Mouse (Mus musculus) right cerebral cortex, postnatal 36 days (tissue): ENCODE measurements around the gene Cdk18.

Source experiments
- DNase-seq, 2 experiments: peaks; one replicate each; pipeline ENCODE4 v3.0.0; 2022; ENCODE audit warnings: low spot score in 2 of 2, mixed read lengths in 1 of 2

Cdk18 gene

DNA sequence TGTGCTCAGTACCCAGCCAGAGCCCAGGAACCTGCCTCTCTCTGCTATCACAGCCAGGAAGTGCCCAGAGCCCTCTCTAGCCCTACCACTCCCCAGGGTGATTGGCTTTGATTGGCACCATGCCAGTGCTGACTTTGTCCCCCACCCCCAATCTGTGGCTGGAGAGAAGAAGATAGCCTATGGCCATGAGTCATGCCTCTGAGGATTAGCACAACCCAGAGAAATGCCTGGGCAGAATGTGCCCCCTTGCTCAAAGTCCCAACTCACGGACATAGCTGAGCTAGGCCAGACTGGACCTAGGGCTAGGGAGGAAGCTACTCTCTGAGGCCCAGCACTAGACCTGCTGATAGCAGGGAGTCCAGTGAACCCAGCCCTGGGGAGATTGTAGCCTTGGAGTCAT, 10.7 kb upstream of the Cdk18 start:
- DNase-seq, result no peak

DNA sequence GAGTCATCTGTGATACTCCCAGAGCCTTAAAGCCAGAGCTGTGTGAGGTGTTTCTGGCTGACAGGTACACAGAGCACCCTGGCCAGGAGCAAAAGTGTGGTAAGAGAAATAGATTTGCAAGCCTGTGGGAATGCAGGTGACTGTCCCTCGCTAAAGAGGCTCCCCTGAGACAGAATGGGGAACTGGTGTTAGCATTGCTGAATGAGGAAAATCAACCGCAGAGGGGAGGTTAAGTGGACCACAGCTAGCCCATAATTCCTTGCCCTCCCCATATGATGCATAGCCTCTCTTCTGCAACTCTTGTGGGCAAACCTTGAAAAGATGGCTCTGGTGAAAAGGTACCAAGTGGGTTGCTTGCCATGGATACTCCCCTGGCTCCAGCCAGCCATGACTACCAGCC, 9.9 kb upstream of the Cdk18 start:
- no peak for DNase-seq

DNA sequence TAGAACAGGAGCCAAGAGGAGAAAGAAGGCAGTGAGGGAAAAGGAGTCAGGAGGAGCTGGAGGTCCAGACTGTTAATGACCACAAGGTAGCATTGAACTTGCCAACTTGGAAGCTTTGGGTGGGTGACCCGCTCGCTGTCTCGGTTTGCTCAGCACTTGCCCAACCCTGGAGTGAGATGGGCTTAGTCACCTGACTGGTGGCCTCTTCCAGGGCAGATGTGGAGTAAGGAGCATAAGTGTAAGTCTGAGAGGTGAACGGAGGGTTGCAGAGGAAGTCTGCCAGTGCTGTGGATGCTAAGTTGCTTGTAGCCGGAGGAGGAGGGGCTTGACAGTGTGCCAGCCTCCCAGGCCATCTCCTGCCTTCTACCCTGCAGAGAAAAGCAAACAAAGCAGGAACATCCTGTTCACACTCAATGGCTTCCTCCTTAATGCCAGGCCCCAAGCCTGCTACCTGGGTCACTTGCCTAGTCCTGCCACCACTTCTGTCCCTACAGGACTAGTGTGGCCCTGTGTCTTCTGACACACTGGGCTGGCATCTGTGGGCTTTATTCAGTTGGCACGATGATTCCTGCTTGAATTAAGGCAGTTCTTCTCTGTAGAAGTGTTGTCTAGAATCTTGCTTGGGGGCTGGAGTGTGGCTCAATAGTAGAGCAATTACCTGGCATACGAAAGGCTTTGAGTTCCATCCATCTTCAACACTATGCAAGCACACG, 6.6 kb upstream of the Cdk18 start:
- no peak for DNase-seq

DNA sequence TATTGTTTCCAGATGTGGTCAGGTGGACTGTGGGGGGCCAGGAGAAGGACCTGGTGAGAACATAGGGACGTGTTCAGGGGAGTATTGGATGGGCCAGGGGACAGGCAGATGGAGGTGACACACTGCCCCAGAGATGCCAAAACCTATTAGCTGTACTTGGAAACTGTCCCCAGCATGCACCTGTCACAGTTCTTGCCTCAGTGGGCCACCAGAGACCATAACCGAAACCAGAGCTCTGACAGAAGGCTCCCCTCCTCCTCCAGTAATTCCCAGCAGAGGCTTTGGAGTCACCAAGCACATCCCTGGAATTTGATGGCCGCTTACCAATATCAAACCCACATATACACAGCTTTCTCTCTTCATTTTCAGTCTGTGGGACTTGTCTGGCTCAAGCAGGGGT, 5.4 kb upstream of the Cdk18 start:
- DNase-seq, result no peak

DNA sequence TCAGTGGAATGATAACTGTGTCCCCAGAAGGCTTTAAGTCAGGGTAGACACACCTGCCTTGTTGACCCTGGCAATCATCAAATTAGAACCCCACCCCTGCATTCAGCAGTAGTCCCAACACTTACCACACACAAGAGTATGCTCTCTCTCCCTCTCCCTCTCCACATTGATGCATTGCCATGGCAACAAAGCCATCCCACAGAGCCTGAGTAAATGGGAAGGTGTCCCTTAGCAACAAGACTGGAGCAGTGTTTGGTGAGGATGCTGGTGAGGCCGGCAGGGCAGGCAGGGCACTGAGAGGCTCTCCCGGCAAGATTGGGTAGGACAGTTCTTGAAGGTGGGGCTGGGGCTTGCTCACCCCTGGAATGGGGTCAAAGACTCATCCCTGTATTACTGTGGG, 4.7 kb upstream of the Cdk18 start:
- peak; percentile 65 to 79 for DNase-seq

DNA sequence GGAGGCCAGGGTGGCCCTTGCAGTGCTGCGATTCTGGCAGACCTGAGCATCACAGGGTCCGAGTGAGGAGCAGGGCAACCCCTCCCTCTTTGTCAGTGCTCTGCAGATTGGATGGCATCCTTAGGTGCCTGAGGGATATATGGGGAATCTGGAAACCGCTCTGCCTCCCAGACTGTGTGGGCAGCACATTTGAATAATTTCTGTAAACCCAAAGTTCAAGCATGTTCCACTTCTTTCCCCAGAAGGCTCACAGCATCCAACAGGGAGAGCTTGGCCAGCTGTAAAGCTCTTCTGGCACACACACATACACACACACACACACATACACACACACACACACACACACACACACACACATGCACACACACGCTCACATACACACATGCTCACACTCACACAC, 4.2 kb upstream of the Cdk18 start:
- peak; percentile 36 to 54 for DNase-seq

DNA sequence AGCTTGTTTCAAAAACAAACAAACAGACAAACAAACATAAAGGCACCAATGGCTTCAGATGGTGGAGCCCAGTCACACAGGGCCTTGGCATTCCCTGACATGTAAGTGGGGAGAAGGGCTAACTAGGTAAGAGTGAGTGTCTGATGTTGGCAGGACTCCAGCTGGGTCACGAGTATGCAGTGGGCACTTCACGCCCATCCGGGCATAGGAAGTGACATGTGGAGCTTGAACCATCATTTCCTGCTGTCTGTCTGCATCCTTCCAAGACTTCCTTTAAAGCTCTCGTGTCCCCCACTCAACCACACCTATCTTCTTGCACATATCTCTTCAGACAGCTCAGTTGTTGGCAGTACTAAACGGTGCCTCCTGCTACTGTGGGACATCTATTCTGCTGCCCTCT, 3.6 kb upstream of the Cdk18 start:
- DNase-seq, result no peak

DNA sequence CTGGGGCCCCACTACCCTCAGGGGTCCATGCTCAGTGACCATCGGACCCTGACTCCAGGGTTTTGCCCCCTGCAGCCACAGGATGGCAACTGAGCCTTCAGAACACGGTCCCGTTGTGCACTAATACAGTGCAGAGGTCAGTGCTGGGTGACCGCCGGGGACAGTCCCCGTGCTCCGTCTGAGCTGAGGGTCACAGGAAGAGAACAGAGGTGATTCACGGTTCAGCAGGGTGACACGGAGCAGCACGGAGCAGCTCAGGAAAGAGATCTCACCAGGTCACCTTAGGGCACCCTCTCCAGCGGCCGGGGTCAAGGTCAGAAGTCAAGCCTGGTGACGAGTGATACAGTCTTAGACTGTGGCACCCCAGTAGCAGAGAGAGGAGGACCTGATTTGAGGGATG, 2.3 kb upstream of the Cdk18 start:
- no peak for DNase-seq

DNA sequence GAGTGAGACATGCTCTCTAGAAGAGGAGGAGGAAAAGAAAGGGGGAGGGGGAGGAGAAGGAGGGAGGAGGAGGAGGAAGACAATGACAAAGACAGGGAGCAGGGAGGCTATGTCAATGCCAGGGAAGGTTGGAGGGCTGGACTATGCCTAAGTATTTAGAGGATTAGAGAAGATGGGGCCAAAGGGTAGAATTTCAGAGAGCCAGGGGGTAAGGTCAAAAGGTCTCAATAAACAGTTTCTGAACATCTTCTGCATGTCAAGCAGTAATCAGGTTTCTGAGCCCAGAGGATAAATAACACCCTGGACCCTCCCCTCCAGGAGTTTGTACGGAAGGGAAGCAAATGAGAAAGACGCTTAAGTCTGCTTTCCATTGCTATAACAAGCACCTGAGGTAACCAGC, 1.7 kb upstream of the Cdk18 start:
- no peak for DNase-seq

DNA sequence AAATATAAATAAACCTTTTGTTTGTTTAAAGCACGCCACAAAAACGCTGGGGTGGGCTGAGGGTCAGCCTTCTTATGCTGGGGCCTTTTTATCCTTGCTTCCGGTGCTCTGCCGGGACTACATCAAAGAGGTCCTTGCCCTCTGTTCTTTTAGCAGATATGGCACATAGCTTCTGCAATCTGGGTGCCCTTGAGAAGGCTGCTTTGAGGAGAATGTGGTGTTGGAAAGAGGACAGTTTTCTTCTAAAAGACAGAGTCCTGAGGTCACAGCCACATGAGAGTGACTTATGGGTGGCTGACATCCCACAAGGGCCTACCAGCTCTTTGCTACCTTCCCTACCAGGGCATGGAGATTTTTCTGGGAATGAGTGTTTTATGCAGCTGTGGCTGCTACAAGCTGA, 1.1 kb upstream of the Cdk18 start:
- no peak for DNase-seq

DNA sequence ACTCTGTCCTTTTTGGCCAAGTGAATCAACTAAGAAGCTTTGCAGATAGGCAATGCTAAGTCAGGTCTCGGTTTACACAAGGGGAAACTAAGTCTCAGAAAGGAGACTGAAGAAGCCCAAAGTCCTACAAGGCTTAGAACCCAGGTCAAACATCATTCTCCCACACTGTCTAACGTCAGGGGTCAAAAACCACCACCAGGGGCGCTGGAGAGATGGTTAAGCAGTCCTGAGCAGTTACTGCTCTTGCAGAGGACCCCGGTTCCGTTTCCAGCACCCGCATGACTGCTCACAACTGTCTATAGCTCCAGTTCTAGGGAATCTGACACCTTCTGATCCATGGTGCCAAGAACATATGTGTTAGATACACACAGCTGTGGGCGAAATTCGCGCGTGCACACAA, 687 bp upstream of the Cdk18 start:
- no peak for DNase-seq

DNA sequence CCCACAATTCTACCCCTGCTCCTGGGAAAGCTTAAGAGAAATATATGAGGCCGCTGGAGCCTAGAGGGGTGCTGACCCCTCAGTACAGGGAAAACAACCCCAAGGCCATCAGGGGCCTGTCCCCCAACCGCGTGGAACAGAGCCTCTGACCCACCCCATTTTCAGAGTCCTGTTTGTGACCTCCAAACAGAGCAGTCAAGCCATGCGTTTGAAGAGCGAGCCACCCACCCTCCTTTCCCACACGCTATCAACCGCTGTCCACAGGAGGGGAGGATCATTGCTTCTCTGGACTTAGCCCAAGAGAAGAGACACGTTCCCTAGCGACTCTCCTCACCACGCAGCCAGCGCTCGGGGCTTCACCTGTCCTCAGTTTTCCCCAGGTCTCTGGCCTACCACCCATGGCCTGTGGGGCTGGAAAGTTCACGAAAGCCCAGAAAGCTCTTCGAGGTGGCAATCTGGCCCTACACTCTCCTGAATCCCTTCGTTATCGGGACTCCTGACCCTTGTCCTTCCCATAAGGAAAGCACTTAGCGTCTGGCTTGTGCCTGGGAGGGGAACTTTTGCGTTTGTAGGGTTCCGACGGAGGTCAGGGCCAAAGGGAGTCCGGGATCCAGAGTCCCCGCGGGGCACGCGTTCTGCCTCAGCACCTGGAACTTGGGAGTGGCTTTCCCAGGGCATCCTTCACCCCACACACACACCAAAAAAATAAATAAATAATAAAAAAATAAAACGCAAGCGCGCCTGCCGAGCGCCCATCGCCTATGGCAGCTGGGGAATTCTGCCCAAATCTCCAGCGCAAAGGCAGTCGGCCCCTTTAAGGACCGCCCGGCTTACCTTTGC, 688 bp downstream of the Cdk18 start:
- no peak for DNase-seq

DNA sequence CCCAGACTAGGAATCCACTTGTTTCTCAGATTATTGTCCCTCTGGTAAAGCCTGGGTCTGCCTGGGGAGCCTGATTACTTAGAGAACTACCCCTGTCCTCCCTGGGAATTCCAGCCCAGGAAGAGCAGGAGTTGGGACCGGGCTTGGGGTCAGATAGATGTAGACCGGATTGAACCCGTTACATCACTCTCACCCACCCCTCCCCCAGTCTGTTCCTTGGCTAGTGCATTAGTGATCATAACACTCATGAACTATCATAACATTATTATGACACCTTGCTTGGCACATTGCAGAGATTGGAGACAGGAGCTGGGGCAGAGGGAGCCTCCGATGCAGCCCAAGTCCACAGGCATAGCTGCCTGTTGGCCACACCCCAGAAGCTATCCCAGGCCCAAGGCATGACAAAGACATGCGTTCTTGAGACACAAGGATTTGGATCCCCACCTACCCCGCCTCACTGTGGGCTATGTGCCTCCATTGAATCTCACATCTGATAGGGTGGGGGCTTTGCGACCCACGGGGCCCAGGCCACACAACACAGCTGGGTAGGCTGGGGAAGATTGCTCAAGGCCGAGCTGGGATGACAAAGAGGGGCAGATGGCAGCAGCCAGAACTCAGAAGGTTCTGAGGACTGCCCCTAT, 1.4 kb downstream of the Cdk18 start:
- DNase-seq, result no peak

DNA sequence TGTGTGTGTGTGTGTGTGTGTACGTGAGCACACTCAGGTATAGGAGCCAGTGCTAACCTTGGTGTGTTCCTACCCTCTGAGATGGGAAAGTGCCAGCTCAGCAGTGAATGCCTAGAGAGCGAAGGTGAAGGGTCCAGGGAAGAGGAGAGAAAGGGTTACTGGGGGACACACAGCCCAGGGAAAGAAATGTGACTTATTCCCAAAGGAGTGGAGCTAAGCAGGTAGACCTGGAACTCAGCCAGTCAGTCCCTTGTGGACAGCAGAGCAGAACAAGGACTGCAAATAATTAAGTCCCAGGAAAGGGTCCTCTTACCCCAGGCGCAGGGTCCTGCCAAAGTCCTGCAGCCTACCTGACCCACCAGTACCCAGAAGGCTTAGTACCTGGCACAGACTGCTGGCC, 2.6 kb downstream of the Cdk18 start:
- no peak for DNase-seq

DNA sequence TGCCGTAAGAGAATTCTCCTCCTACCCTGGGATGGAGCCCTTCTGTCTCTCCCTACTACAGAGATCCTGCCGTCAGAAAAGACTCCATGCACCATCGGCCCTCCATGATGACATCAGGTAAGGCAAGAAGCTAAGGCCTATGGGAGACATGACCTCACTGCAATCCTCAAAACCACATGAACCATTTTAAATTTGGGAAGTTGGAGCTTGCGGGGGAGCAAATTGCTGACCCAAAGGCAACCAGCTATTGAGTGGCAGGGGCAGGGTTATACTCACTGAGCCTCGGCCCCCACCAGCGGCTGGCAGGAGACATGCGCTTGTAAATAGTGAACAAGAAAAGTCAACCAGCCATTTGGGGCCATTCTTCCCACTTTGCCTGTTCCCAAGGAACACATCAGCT, 3.9 kb downstream of the Cdk18 start:
- DNase-seq, result no peak

DNA sequence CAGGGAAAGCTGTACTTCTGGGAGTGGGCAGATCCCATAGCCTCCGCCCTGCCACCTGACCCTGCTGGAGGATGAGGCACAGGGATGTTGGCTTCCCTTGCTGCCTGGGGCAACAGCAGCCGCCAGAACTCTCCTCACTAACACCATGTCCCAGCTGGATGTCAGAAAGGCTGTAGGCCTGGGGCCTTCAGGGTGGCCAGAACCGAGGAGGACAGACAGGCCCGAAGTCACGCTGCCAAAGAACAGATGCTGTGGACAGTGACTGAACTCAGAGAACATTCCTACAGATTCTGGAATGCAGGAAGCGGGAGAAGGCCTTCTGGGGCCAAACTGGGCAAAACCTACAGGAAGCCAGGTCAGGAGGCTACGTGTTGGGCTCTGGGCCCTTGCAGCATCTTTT, 11.2 kb downstream of the Cdk18 start:
- DNase-seq, result no peak

DNA sequence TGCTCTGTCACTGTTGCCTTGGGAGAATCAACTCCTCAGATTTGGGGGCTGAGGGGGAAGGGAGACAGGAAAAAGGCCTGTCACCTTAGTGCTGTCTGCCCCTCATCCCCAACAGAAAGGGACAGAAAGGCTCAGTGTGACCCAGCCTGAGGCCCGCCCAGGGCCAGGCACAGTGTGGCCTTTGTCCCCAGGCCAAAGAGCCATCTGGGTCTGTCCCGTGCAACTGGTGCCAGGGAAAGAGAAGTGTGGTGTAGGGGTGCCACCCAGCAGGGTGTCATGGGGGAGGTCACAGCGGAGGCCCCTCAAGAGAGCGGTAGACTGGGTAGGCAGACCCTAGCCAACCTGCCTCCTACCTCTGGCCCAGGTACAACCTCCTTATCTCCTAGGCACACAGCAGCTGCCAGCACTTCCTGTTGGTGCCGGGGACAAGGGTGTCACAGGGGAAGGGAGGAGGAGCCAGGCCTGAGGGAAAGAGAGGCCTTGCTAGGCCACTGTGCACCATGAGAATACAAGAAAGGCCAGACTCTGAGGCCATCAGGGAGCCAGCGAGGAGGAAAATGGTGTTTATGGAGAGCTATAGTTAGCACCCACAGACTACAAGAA, 13.6 kb downstream of the Cdk18 start:
- no peak for DNase-seq

DNA sequence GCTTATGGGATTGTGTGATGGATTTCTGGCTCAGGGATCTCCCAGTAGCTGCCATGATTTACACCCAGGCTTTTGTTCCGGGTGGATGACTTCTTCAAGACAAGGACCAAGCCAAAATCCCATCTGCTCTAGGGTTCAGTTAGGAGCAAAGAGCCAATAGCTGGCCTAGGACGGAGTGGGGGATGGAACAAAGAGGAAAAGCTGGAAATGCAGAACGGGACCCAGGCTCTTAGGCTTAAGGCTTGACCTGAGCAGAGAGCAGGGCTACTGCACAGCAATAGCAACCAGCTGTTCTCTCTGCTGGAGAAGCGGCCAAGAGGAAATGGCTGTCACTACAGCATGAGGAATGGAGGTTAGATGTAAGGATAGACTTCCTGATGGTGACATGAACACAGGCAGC, 14.2 kb downstream of the Cdk18 start:
- DNase-seq, result no peak

DNA sequence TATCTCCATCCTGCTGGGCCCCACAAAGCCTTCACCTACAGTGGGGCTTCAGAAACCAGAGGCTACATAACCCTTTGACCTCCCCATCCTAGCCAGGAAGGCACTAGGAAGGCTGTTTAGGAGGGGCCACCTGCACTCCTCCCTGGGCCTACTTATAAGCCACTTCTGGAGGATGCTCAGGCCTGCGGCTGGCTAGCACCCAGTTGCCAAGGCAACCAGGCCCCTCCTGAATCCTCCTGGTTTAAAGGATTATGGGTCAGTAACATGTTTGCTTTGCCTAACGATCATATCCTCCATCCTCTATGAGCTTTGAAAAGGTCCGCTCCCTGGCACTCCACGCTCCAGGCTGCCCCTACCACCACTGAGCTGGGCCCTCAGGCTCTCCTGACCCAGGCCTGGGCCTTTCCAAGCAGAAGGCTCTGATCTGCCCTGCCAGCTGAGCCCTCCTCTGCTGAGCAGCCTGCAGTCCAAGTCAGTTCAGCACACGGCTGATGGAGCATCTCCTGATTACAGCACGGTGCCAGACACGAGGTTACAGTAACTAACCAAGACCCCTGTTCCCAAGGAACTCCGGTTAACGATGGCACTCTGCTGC, 16.0 kb downstream of the Cdk18 start:
- no peak for DNase-seq

DNA sequence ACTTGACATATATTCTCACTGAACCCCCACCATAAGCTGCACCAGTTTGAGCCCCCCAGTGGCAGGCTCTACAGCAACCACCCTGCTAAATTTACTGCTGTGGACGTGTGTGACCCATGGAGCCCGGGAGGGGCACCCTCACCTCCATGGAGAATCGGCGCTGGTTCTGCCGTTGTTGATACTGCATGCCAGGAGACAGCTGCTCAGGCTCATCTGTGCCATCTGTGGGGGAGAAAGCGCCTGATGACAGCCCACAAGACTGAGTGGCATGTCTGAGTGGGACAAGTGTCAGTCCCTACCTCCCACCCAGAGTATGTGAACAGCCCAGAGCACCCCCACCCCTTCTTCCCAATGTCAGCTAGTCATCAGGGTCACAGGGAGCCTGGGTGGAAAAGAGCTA, 17.6 kb downstream of the Cdk18 start:
- DNase-seq, result no peak

DNA sequence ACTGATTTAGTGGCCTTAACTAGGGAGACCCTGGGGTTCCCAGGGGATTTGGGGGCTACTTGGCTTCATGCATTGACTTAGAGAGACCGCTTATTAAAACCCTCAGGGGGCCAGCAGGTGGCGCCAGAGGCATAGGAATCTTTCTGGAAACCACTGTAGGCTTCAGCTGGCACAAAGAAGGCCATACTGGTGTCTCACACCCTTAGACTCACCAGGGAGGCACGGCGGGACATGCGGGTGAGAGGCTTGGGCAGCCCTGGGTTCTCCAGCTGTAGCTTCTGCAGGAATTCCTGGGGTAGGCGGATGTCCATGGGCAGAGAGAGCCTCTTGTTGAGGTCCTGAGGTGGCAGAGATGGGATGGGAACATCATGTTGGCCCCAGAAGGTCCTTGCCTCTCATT, 18.2 kb downstream of the Cdk18 start:
- DNase-seq, result peak; percentile 76 to 78

DNA sequence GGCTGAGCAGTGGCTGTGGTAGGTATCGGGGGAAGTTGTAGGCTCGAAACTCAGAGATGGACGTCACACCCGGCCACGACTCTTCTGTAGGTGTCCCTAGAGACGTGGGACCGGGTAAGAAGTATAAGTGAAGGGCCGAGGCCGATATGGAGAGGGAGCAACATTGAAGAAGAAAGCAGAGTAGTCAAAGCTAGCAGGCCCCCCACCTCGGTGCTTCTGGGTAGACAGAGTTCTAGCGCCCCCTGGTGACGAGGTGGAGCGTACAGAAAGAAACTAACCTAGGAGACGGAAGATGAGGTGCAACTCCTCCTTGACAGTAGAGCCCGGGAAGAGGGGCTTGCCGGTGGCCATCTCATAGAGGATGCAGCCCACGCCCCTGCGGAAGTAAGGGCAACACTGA, 22.9 kb downstream of the Cdk18 start:
- DNase-seq, result peak in 1 of 2 experiments; percentile 51
